ENCODE assay signal across 23 mouse cellular contexts in the genomic region with DNA sequence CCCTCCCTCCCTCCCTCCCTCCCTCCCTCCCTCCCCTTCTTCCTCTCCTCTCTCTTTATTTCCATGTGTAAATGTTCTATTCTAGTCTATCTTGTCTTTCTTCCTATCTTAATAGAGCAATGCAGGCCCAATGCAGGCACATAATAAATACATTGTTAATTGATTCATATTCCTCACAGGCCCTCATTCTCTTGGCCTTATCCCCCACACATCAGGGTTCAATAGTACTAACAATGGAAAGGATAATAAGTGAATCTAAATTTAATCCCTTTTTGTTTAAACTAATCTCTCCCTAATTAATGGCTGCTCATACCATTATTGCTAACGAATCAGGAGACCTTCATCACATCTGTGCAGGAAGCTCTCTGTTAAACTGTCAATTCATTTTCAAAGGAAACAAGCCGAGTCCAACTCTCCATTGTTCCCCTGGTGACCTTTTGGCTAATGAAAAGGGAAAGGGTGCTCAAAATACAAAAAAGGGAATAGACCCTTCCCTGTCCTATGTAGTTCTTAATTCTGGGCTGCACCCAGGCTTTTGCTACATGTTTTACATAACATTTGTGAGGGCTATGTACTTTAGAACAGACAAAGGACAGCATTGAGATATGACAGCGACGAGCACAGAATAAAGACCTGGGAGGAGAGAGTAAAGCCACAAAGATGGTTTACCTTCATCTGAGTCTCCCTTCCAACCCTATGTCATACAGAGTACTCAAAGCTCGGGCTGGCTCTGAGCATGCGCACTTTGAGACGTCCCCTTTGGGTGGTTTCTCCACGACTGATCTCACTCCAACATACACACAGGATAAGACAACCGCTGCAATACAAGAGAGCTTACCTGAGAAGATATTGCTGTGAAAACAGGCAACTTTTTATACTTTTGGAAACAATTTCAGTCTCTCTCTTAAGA.
DNase-seq lines count a peak whose midpoint lies in the region; ATAC-seq and TF ChIP-seq lines count a peak whose summit lies in the region.
"Had no signal": no experiment of that assay in that cellular context is flagged by ENCODE, and none has a peak within 500 bp of the region (broad histone marks: within the 10 kb centered on the region; RNA-seq: fewer than 3 reads in every experiment).

No protein-coding gene starts in this region.

- no peak overlapping the region for H3K27ac ChIP-seq in forebrain, embryonic 11.5 days (ENCODE audit: low read depth, low read length)
- no peak overlapping the region for H3K27ac ChIP-seq in forebrain, embryonic 15.5 days (replicated peaks)
- no peak overlapping the region for H3K27ac ChIP-seq in neural tube, embryonic 11.5 days (ENCODE audit: low read depth, low read length)
- H3K27ac ChIP-seq in forebrain, embryonic 14.5 days (ENCODE audit: low read depth, low read length) = no peak overlapping the region
- no peak overlapping the region for H3K27ac ChIP-seq in cerebellum, adult 2 months (ENCODE audit: insufficient read depth, low read length)
- H3K27ac ChIP-seq: heart, embryonic 15.5 days; intestine, embryonic 15.5 days; left cerebral cortex, adult 2 months; limb, embryonic 10.5 days; neural tube, embryonic 15.5 days had no signal

- 37% methylated on average over 9 of the region's 9 CpGs for WGBS in forebrain, embryonic 11.5 days
- WGBS in forebrain, embryonic 15.5 days = 23% methylated on average over 9 of the region's 9 CpGs
- 66% methylated on average over 9 of the region's 9 CpGs for WGBS in neural tube, embryonic 11.5 days
- 21% methylated on average over 9 of the region's 9 CpGs for WGBS in forebrain, embryonic 14.5 days
- WGBS in cerebellum, adult 2 months = 49% methylated on average over 9 of the region's 9 CpGs

- H3K9ac ChIP-seq in forebrain, embryonic 11.5 days (ENCODE audit: low read length) = no peak overlapping the region
- no peak overlapping the region for H3K9ac ChIP-seq in forebrain, embryonic 15.5 days (replicated peaks)
- H3K9ac ChIP-seq in neural tube, embryonic 11.5 days (ENCODE audit: low read length) = no peak overlapping the region
- no peak overlapping the region for H3K9ac ChIP-seq in forebrain, embryonic 14.5 days (ENCODE audit: low read length)
- H3K9ac ChIP-seq: heart, embryonic 15.5 days; intestine, embryonic 15.5 days; liver, postnatal 0 days; neural tube, embryonic 15.5 days had no signal

- peak; percentile 70 for ATAC-seq in forebrain, embryonic 11.5 days (replicated peaks; ENCODE audit: low FRiP score)
- ATAC-seq in forebrain, embryonic 15.5 days (replicated peaks) = no peak
- ATAC-seq in neural tube, embryonic 11.5 days (ENCODE audit: insufficient read depth, low FRiP score, low TSS enrichment) = peak; percentile 35; the same call in 1 of the 2 replicates
- ATAC-seq in forebrain, embryonic 14.5 days = peak; percentile 32; the same call in 1 of the 2 replicates
- ATAC-seq: intestine, embryonic 15.5 days; liver, postnatal 0 days had no signal

- H3K4me2 ChIP-seq in forebrain, embryonic 11.5 days (ENCODE audit: low read depth, low read length, severe bottlenecking) = no peak overlapping the region; the same call in 1 of the 2 replicates
- H3K4me2 ChIP-seq in forebrain, embryonic 15.5 days (replicated peaks) = no peak overlapping the region
- H3K4me2 ChIP-seq in neural tube, embryonic 11.5 days (ENCODE audit: low read depth) = no peak overlapping the region
- H3K4me2 ChIP-seq in forebrain, embryonic 14.5 days (ENCODE audit: low read length) = no peak overlapping the region
- H3K4me2 ChIP-seq: heart, embryonic 15.5 days; intestine, embryonic 15.5 days; neural tube, embryonic 15.5 days had no signal

- no peak for TF ChIP-seq POLR2A in cerebellum, adult 2 months (IDR thresholded peaks at IDR 0.05; ENCODE audit: borderline replicate concordance, insufficient read depth, low read length)

- no peaks in the 10 kb centered on the region for H3K36me3 ChIP-seq in forebrain, embryonic 11.5 days (ENCODE audit: control insufficient read depth, insufficient read depth, low read length)
- no peaks in the 10 kb centered on the region for H3K36me3 ChIP-seq in forebrain, embryonic 15.5 days
- H3K36me3 ChIP-seq in neural tube, embryonic 11.5 days (ENCODE audit: control insufficient read depth, insufficient read depth, low read length) = no peaks in the 10 kb centered on the region
- no peaks in the 10 kb centered on the region for H3K36me3 ChIP-seq in forebrain, embryonic 14.5 days (ENCODE audit: control insufficient read depth, insufficient read depth, low read length)
- H3K36me3 ChIP-seq: heart, embryonic 15.5 days; intestine, embryonic 15.5 days; limb, embryonic 10.5 days; neural tube, embryonic 15.5 days had no signal

- no peak overlapping the region for H3K4me3 ChIP-seq in forebrain, embryonic 11.5 days (ENCODE audit: low read depth, low read length)
- no peak overlapping the region for H3K4me3 ChIP-seq in forebrain, embryonic 15.5 days
- H3K4me3 ChIP-seq in neural tube, embryonic 11.5 days (ENCODE audit: low read depth, low read length) = no peak overlapping the region
- H3K4me3 ChIP-seq in forebrain, embryonic 14.5 days (ENCODE audit: low read depth, low read length) = no peak overlapping the region
- no peak overlapping the region for H3K4me3 ChIP-seq in cerebellum, adult 2 months (replicated peaks; ENCODE audit: insufficient read depth, low read depth, low read length)
- H3K4me3 ChIP-seq: heart, embryonic 15.5 days; intestine, embryonic 15.5 days; left cerebral cortex, adult 2 months; limb, embryonic 10.5 days; neural tube, embryonic 15.5 days had no signal

- H3K27me3 ChIP-seq in forebrain, embryonic 11.5 days (ENCODE audit: control insufficient read depth, insufficient read depth, low read length) = no peaks in the 10 kb centered on the region
- no peaks in the 10 kb centered on the region for H3K27me3 ChIP-seq in forebrain, embryonic 15.5 days
- H3K27me3 ChIP-seq in neural tube, embryonic 11.5 days (ENCODE audit: control insufficient read depth, insufficient read depth, low read length) = no peaks in the 10 kb centered on the region
- no peaks in the 10 kb centered on the region for H3K27me3 ChIP-seq in forebrain, embryonic 14.5 days (replicated peaks; ENCODE audit: control insufficient read depth, insufficient read depth, low read length)
- H3K27me3 ChIP-seq in cerebellum, adult 2 months (ENCODE audit: control insufficient read depth, insufficient read depth, low read length) = no peaks in the 10 kb centered on the region
- H3K27me3 ChIP-seq: CH12.LX; heart, embryonic 15.5 days; intestine, embryonic 15.5 days; neural tube, embryonic 15.5 days had no signal

- H3K4me1 ChIP-seq in forebrain, embryonic 11.5 days (replicated peaks; ENCODE audit: control insufficient read depth, insufficient read depth, low read length) = no peaks in the 10 kb centered on the region; the same call in 1 of the 2 replicates
- H3K4me1 ChIP-seq in forebrain, embryonic 15.5 days = no peaks in the 10 kb centered on the region
- H3K4me1 ChIP-seq in neural tube, embryonic 11.5 days (ENCODE audit: control insufficient read depth, insufficient read depth, low read length) = no peaks in the 10 kb centered on the region
- no peaks in the 10 kb centered on the region for H3K4me1 ChIP-seq in forebrain, embryonic 14.5 days (ENCODE audit: control insufficient read depth, insufficient read depth, low read length)
- no peaks in the 10 kb centered on the region for H3K4me1 ChIP-seq in cerebellum, adult 2 months (ENCODE audit: control insufficient read depth, insufficient read depth, low read length)
- H3K4me1 ChIP-seq: heart, embryonic 15.5 days; intestine, embryonic 15.5 days; limb, embryonic 10.5 days; neural tube, embryonic 15.5 days had no signal

- no peaks in the 10 kb centered on the region for H3K9me3 ChIP-seq in forebrain, embryonic 11.5 days (ENCODE audit: control insufficient read depth, low read length)
- H3K9me3 ChIP-seq in forebrain, embryonic 15.5 days = no peaks in the 10 kb centered on the region
- H3K9me3 ChIP-seq in neural tube, embryonic 11.5 days (ENCODE audit: control insufficient read depth, low read length) = no peaks in the 10 kb centered on the region
- no peaks in the 10 kb centered on the region for H3K9me3 ChIP-seq in forebrain, embryonic 14.5 days (replicated peaks; ENCODE audit: control insufficient read depth, low read length)
- H3K9me3 ChIP-seq: heart, embryonic 15.5 days; intestine, embryonic 15.5 days; limb, embryonic 10.5 days; neural tube, embryonic 15.5 days had no signal

- no peak for DNase-seq in forebrain, embryonic 11.5 days (ENCODE audit: low spot score)
- peak; percentile 9 for DNase-seq in neural tube, embryonic 11.5 days (ENCODE audit: low spot score)
- DNase-seq in neural tube, embryonic 10.5 days (ENCODE audit: extremely low spot score, low spot score) = no peak
- DNase-seq in forebrain, embryonic 14.5 days (ENCODE audit: low spot score) = no peak
- DNase-seq in spleen, adult 12 weeks (ENCODE audit: low spot score) = no peak
- no peak for DNase-seq in cerebellum, adult 2 months
- no peak for DNase-seq in urinary bladder, postnatal 10 days (ENCODE audit: low spot score)
- DNase-seq: adrenal gland, adult 8-10 months; cerebellum, postnatal 10 days; gastrocnemius, postnatal 25 days; heart, postnatal 4 days; kidney, adult 9 months; kidney, postnatal 25 days; liver, postnatal 0 days; lung, postnatal 10 days; thymus, adult 2 months had no signal

- no peak for TF ChIP-seq CTCF in cerebellum, adult 2 months (IDR thresholded peaks at IDR 0.05; ENCODE audit: borderline replicate concordance, insufficient read depth, low read depth, low read length)
